Mouse (Mus musculus) ZHBTc4 (cell line): ENCODE measurements around the gene Klk8.

ENCODE experiments used
- DNase-seq: peaks from one replicate; pipeline ENCODE4 v3.0.0-alpha.2; 2011; ENCODE audit warnings: low read depth, low spot score

Gene Klk8

GRCm38 (mm10) chr7:43791591-43791990, 5.8 kb upstream of the Klk8 start, which contains the start of gene Klk9:
Klk9 (plus strand) TSS chr7:43791891.
- DNase-seq: no peak

- DNase-seq: no peak
Measured at GRCm38 (mm10) chr7:43796355-43796754, 1.0 kb upstream of the Klk8 start.

GRCm38 (mm10) chr7:43797844-43798462, 576 bp downstream of the Klk8 start:
- DNase-seq: no peak

GRCm38 (mm10) chr7:43799876-43800275, 2.5 kb downstream of the Klk8 start:
- DNase-seq: peak; percentile 81

GRCm38 (mm10) chr7:43810994-43811393, 13.6 kb downstream of the Klk8 start, which contains the start of gene Klk7:
Klk7 (plus strand) TSS chr7:43811294.
- DNase-seq: no peak

- no peak for DNase-seq
Measured at GRCm38 (mm10) chr7:43815211-43815610, 17.8 kb downstream of the Klk8 start.

- peak; percentile 86 for DNase-seq
Measured at GRCm38 (mm10) chr7:43816746-43817145, 19.4 kb downstream of the Klk8 start.

GRCm38 (mm10) chr7:43821581-43821980, 24.2 kb downstream of the Klk8 start:
- no peak for DNase-seq

- no peak for DNase-seq
Measured at GRCm38 (mm10) chr7:43824199-43824598, 26.8 kb downstream of the Klk8 start, which contains the start of gene Klk6. Klk6 (plus strand) TSS chr7:43824499.

GRCm38 (mm10) chr7:43826056-43826455, 28.7 kb downstream of the Klk8 start:
- no peak for DNase-seq

- no peak for DNase-seq
Measured at GRCm38 (mm10) chr7:43827706-43828105, 30.3 kb downstream of the Klk8 start.

GRCm38 (mm10) chr7:43829006-43829405, 31.6 kb downstream of the Klk8 start:
- no peak for DNase-seq

GRCm38 (mm10) chr7:43841701-43842100, 44.3 kb downstream of the Klk8 start, which contains the start of gene Klk5:
Klk5 (plus strand) TSS chr7:43841971.
- DNase-seq: no peak

- peak; percentile 40 for DNase-seq
Measured at GRCm38 (mm10) chr7:43843801-43844200, 46.4 kb downstream of the Klk8 start.

GRCm38 (mm10) chr7:43851616-43852015, 54.2 kb downstream of the Klk8 start:
- no peak for DNase-seq
